Mouse (Mus musculus): ENCODE measurements around the gene Cactin. TPM values are rescaled to one million over a fixed set of nuclear protein-coding genes. Genes with fewer than 3 reads are reported as not detected.

The Cactin gene
- polyA plus RNA-seq, 1 experiment from 2014 or later = 39.9 TPM

DNA sequence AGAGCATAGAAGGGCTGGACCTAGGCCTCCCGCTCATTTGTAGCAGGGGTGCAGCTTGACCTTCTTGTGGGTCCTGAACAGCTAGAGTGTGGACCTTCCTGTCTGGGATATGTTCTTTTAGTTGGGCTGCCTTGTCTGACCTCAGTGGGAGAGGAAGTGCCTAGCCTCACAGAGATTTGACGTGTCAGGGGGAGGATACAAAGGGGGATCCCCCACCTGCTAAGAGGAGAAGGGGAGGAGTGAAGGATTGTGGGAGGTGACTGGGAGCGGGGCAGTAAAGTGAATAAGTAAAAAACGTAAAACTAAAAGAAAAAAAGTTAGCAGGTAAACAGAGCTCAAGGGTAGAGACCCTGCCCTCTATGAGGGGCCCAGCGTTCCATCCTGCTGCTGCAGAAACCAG is 11.3 kb upstream of the Cactin start:
- Histone ChIP-seq H3K27ac (no peak overlapping the region), H3K4me2 (no peak overlapping the region), H3K4me1 (no peaks in the 10 kb centered on the region), H3K27me3 (no peaks in the 10 kb centered on the region), H3K36me3 (ENCODE audit: poor library complexity, severe bottlenecking) (peaks cover 91% of the 10 kb centered on the region), H3K9ac (no peak overlapping the region), H3K9me3 (replicated peaks) (no peaks in the 10 kb centered on the region), H3K4me3 (no peak overlapping the region)
- no peak for ATAC-seq
- 90% methylated on average over 5 of the region's 5 CpGs for WGBS

DNA sequence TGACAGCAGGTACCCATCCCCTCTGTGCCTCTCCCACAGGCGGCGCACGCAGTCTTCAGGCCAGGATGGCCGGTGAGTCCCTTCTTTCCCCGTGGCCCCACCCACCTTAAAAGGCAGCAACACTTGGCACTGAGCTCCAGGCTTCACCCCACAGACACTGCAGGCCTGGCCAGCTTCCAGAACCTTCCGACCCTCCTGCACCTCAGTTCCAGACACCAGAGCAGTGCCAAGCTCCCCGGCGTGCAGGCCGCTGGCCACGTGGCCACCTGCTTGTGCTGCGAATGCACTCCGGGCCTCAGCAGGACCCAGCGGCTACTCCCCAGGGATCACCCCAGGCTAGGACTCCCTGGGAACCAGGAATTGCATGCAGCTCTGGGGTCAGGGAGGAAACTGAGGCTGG is 7.3 kb upstream of the Cactin start:
- Histone ChIP-seq H3K27ac (no peak overlapping the region), H3K36me3 (ENCODE audit: poor library complexity, severe bottlenecking) (peaks cover 94% of the 10 kb centered on the region), H3K9ac (no peak overlapping the region), H3K4me1 (peaks cover 12% of the 10 kb centered on the region), H3K4me3 (no peak overlapping the region), H3K4me2 (no peak overlapping the region), H3K27me3 (no peaks in the 10 kb centered on the region), H3K9me3 (replicated peaks) (no peaks in the 10 kb centered on the region)
- 93% methylated on average over 13 of the region's 13 CpGs for WGBS
- no peak for ATAC-seq

DNA sequence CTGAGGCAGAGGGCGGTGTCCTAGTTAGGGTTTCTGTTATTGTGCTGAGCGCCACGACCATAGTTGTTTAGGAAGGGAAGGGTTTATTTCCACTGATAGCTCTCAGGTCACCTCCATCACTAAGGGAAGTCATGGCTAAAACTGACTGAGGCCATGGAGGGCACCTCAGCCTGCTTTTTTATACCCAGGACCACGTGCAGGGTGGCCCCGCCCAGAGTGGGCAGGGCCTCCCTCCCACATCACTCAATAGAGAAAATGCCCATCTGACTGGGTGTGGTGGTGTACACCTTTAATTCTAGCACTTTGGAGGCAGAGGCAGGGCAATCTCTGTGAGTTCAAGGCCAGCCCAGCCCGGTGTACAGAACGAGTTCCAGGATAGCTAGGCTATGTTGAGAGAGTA is 6.7 kb upstream of the Cactin start:
- no peaks in the 10 kb centered on the region for H3K9me3 ChIP-seq (replicated peaks)
- H3K36me3 ChIP-seq (ENCODE audit: poor library complexity, severe bottlenecking) = peaks cover 91% of the 10 kb centered on the region
- H3K27ac ChIP-seq = no peak overlapping the region
- no peak overlapping the region for H3K4me2 ChIP-seq
- H3K4me3 ChIP-seq = no peak overlapping the region
- no peaks in the 10 kb centered on the region for H3K27me3 ChIP-seq
- WGBS = 82% methylated on average over 7 of the region's 7 CpGs
- no peak overlapping the region for H3K9ac ChIP-seq
- no peak for ATAC-seq
- H3K4me1 ChIP-seq = peaks cover 19% of the 10 kb centered on the region

DNA sequence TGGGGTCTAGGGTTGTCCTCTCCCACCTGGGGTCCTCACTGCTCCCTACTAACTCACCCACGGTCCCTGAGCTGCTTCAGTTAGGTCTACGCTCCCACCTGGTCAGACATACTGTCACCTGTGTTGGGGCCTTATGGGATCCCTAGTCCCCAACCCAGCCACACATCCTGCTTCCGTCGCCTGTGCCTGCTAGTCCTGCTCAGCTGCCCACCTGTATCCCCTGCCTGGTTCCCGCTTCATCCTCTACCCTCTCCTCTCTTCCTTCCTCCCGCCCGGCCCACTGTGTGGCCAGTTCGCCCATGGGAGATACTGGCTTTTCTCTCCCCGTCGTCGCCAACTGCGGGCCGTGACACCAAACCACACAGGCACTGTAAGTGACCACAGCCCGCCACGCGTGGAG is 5.3 kb upstream of the Cactin start:
- Histone ChIP-seq H3K9ac (no peak overlapping the region), H3K4me2 (no peak overlapping the region), H3K27me3 (no peaks in the 10 kb centered on the region), H3K4me3 (no peak overlapping the region), H3K36me3 (ENCODE audit: poor library complexity, severe bottlenecking) (peaks cover 77% of the 10 kb centered on the region), H3K27ac (no peak overlapping the region), H3K4me1 (peaks cover 26% of the 10 kb centered on the region), H3K9me3 (replicated peaks) (no peaks in the 10 kb centered on the region)
- 94% methylated on average over 16 of the region's 16 CpGs for WGBS
- no peak for ATAC-seq

DNA sequence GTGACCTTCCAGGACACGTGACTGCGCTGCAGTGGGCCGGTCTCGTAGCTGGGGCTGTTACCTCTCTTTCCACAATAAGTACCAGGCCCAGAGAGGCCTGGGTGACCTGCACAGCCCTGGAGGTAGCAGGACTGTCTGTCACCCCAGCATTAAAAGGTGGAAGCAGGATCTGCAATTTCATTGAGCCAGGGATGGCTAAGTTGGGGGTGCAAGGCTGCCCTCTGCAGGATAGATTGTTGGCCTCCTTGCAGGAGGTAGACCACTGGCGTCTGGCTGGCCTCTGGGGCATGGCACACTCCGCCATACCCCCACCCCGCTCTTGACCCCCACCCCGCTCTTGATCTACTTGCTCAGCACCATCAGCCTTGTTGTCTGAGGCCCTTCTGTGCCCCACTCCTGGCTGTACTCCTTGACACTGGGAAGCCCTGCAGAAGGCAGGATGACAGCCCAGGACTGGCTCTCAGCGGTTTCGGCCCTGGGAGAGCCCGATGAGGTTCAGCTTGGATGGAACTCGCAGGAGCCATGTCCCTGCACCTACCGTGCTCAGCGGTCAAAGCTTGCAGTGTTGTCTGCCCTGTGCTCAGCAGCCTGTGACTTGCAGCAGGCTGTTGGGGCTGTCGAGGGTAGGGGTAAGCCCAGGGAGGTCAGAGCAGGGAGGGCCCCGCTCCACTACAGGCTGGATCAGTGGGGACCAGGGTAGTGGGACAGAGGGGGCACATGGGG is 4.4 kb upstream of the Cactin start:
- H3K4me2 ChIP-seq = peak overlapping the region; percentile 19; the same call in 1 of the 2 replicates
- H3K27ac ChIP-seq = no peak overlapping the region
- ATAC-seq = no peak
- H3K4me1 ChIP-seq = peaks cover 26% of the 10 kb centered on the region
- H3K4me3 ChIP-seq = no peak overlapping the region
- H3K9ac ChIP-seq = peak overlapping the region; percentile 56
- 40% methylated on average over 16 of the region's 16 CpGs for WGBS
- peaks cover 68% of the 10 kb centered on the region for H3K36me3 ChIP-seq (ENCODE audit: poor library complexity, severe bottlenecking)
- no peaks in the 10 kb centered on the region for H3K9me3 ChIP-seq (replicated peaks)
- H3K27me3 ChIP-seq = no peaks in the 10 kb centered on the region

DNA sequence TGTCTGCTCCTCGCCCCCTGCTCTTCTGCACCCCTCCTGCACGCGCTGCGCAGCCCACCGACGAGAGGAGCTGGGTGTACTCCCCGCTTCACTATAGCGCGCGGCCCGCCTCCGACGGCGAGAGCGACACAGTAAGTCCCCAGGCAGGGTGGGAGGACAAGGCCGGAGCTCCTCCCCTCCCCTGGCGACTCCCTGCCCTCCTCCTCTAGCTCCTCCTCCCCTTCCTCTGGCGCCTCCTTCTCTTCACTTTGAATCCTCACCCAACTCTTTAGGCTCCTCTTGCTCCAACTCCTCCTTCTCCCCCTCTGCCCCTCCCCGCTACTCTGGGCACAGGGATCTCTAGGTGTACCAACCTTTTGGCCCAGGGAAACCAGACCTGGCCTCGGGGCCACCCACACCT is 3.6 kb upstream of the Cactin start:
- no peak overlapping the region; the same call in 1 of the 2 replicates for H3K4me3 ChIP-seq
- H3K27ac ChIP-seq = no peak overlapping the region
- ATAC-seq = no peak
- peaks cover 34% of the 10 kb centered on the region for H3K4me1 ChIP-seq
- H3K27me3 ChIP-seq = no peaks in the 10 kb centered on the region
- no peaks in the 10 kb centered on the region for H3K9me3 ChIP-seq (replicated peaks)
- peaks cover 62% of the 10 kb centered on the region for H3K36me3 ChIP-seq (ENCODE audit: poor library complexity, severe bottlenecking)
- peak overlapping the region; percentile 56 for H3K9ac ChIP-seq
- WGBS = 10% methylated on average over 18 of the region's 20 CpGs
- 0 out of 2 replicates have a peak overlapping the region, but pooled peaks have one; percentile 19 for H3K4me2 ChIP-seq

DNA sequence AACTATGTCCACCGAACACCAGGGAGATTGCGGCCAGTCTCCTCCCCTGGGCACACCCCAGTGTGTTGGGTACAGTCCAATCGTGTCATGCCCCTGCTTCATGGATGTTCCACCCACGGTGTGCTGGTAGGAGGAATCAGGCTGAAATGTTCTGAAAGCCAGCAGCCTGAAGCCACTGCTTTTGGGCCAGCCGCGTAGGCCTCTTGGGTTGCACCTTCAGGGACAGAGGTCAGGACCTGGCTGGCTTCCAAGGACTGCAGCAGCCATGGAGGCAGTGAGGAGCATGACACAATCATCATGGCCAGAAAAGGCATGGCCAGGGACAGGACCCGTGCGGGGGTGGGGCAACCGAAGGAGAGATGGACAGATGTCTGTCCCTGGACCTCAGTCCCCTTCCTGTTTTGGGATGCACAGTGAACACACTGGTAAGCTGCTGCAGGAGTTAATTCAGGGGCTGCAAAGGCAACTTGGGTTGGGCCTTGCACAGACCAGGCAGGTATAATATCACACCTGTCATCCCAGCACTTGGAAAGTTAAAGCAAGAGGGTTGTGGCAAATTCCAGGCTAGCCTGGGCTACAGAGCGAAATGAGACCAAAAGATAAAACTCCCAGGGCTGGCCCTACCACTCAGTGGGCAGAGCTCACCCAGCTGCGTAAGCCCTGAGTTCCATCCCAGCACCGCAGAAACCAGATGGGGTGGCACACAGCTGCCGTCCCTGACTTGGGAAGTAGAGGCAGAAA is 2.1 kb upstream of the Cactin start:
- ATAC-seq = no peak
- no peak overlapping the region for H3K4me3 ChIP-seq
- no peak overlapping the region for H3K27ac ChIP-seq
- no peaks in the 10 kb centered on the region for H3K9me3 ChIP-seq (replicated peaks)
- peak overlapping the region; percentile 62; the same call in 1 of the 2 replicates for H3K9ac ChIP-seq
- H3K4me1 ChIP-seq = peaks cover 42% of the 10 kb centered on the region
- H3K4me2 ChIP-seq = peak overlapping the region; percentile 85
- peaks cover 62% of the 10 kb centered on the region for H3K36me3 ChIP-seq (ENCODE audit: poor library complexity, severe bottlenecking)
- H3K27me3 ChIP-seq = no peaks in the 10 kb centered on the region
- WGBS = 93% methylated on average over 13 of the region's 13 CpGs

DNA sequence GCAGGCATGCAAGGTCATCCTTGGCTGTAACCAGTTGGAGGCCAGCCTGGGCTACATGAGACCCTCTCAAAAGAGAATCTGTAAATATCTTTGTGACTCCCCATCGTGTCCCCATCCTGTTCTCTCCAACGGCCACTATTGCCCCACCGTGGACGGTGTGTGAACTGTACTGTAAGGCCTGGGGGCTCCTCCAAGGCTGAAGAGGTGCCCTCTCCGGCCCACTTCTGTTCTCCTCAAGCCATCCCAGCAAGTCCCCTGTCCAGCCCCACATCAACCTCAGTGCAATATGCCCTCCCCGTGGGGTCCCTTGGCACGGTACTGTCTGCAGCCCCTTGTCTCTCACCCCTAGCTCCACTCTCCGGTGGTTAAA is 1.6 kb upstream of the Cactin start:
- WGBS = 42% methylated on average over 8 of the region's 8 CpGs
- H3K36me3 ChIP-seq (ENCODE audit: poor library complexity, severe bottlenecking) = peaks cover 62% of the 10 kb centered on the region
- peak overlapping the region; percentile 96 for H3K4me3 ChIP-seq

DNA sequence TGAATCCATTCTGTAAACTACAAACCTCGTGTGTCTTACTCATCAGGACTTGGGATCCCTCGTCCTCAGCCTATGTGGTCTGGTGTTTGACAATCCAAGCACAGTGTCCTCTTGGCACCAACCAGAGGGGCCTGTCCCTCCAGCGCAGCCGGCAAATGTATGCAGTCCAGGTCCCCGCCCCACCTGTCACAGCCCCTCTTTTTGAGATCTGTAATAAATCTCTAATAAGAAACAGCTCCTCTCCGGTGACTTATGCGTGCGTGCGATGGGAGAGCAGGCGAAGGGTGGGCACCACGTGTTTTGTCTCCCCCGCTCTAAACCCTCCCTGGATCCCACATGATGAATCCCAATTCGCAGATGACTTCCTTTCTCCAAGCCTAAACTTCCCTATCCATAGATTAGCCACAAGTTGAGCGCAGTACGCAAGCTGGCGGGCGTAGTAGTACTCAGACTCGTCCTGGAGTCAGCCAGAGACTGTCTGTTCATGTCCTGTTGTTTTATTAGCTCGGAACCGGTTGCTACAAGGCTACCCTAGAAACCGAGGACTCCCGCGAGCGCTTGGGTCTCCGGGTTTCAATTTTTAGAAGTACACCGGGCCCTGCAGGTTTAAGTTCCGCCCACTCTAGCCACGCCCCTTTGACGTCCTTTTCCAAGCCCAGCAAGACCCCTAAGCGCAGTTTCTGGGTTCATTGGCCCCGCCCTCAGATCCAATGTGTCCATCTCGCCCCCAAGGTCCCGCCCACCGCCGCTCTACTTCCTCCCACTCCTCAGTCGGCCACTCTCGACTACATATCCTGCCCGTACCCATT is 958 bp upstream of the Cactin start:
- Histone ChIP-seq H3K4me3 (peak overlapping the region; percentile 96), H3K27ac (peak overlapping the region; percentile 88), H3K4me2 (peak overlapping the region; percentile 85), H3K27me3 (no peaks in the 10 kb centered on the region), H3K36me3 (ENCODE audit: poor library complexity, severe bottlenecking) (peaks cover 62% of the 10 kb centered on the region), H3K9me3 (replicated peaks) (no peaks in the 10 kb centered on the region), H3K9ac (peak overlapping the region; percentile 62), H3K4me1 (peaks cover 42% of the 10 kb centered on the region)
- ATAC-seq = peak; percentile 0
- WGBS = 2% methylated on average over 38 of the region's 38 CpGs

More for the DNA sequence above, 1.6 kb upstream of the Cactin start:
- peaks cover 42% of the 10 kb centered on the region for H3K4me1 ChIP-seq
- peak overlapping the region; percentile 85 for H3K4me2 ChIP-seq
- H3K27me3 ChIP-seq = no peaks in the 10 kb centered on the region
- no peak for ATAC-seq
- peak overlapping the region; percentile 62 for H3K9ac ChIP-seq
- no peaks in the 10 kb centered on the region for H3K9me3 ChIP-seq (replicated peaks)
- H3K27ac ChIP-seq = peak overlapping the region; percentile 88; the same call in 1 of the 2 replicates

DNA sequence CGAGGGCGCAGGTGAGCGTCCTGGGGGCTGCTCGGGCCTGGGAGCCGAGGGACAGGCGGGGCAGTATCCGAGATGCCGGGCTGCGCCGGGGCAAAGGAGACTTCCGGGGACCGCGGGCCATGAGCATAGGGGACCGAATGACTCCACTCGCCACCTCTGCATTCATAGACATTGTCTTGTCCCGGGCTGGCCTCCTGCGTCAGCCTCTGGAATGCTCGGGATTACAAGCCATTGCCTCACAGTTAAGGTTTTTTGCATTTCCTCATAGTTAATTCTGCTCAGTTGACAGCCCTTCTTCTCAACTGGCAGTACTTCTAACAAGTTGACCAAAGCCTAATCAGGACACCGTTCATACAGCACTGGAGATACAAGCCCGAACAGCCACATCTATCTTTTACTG is 533 bp downstream of the Cactin start:
- Histone ChIP-seq H3K9me3 (replicated peaks) (no peaks in the 10 kb centered on the region), H3K27me3 (no peaks in the 10 kb centered on the region), H3K27ac (peak overlapping the region; percentile 88), H3K4me3 (peak overlapping the region; percentile 96), H3K36me3 (ENCODE audit: poor library complexity, severe bottlenecking) (peaks cover 62% of the 10 kb centered on the region), H3K9ac (peak overlapping the region; percentile 90), H3K4me1 (peaks cover 39% of the 10 kb centered on the region), H3K4me2 (peak overlapping the region; percentile 85)
- peak; percentile 0; the same call in 1 of the 2 replicates for ATAC-seq
- WGBS = 3% methylated on average over 20 of the region's 20 CpGs

DNA sequence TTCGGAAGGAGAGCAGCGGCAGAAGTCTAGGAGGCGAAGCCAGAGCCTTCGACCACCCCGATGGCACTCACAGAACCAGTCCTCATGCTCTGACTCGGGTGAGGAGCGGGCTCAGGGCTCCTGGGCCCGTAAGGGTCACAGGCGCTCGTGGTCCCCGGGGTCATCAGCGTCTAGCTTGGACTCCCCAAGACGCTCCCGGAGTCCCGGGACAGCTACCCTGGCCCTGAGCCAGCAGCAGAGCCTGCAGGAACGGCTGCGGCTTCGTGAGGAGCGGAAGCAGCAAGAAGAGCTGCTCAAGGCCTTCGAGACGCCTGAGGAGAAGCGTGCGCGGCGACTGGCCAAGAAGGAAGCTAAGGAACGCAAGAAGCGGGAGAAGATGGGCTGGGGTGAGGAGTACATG is 1.5 kb downstream of the Cactin start:
- H3K4me2 ChIP-seq = peak overlapping the region; percentile 85
- peak overlapping the region; percentile 96; the same call in 1 of the 2 replicates for H3K4me3 ChIP-seq

More for the DNA sequence above, 1.5 kb downstream of the Cactin start:
- ATAC-seq = no peak
- WGBS = 96% methylated on average over 27 of the region's 27 CpGs
- Histone ChIP-seq H3K9ac (no peak overlapping the region), H3K27me3 (no peaks in the 10 kb centered on the region), H3K4me1 (peaks cover 30% of the 10 kb centered on the region), H3K9me3 (replicated peaks) (no peaks in the 10 kb centered on the region), H3K27ac (no peak overlapping the region), H3K36me3 (ENCODE audit: poor library complexity, severe bottlenecking) (peaks cover 67% of the 10 kb centered on the region)
